Mouse (Mus musculus): ENCODE data around the gene 2310034G01Rik. TPM values are rescaled to one million over a fixed set of nuclear protein-coding genes. Genes with fewer than 3 reads are reported as not detected.
A peak's percentile ranks its signal among the peaks of the same experiment; 100 is the strongest.

The 2310034G01Rik gene
- polyA plus RNA-seq, 1 experiment from 2014 or later = 0.46 TPM

- H3K9me3 ChIP-seq (replicated peaks) = no peaks in the 10 kb centered on the region
- ATAC-seq (ENCODE audit: insufficient read depth) = no peak
- peaks cover 62% of the 10 kb centered on the region for H3K27me3 ChIP-seq
- H3K4me1 ChIP-seq (replicated peaks) = peaks cover 39% of the 10 kb centered on the region
- H3K9ac ChIP-seq = peak overlapping the region; percentile 74
- H3K36me3 ChIP-seq (replicated peaks) = peaks cover 20% of the 10 kb centered on the region
- peak overlapping the region; percentile 83 for H3K4me3 ChIP-seq (replicated peaks)
- 21% methylated on average over 14 of the region's 14 CpGs for WGBS (ENCODE audit: insufficient replicate concordance)
- peak overlapping the region; percentile 100 for H3K4me2 ChIP-seq
- peak overlapping the region; percentile 91 for H3K27ac ChIP-seq (replicated peaks)
These were observed 22.5 kb downstream of the 2310034G01Rik start for GRCm38 (mm10) chr19:46327531-46328064.

DNA sequence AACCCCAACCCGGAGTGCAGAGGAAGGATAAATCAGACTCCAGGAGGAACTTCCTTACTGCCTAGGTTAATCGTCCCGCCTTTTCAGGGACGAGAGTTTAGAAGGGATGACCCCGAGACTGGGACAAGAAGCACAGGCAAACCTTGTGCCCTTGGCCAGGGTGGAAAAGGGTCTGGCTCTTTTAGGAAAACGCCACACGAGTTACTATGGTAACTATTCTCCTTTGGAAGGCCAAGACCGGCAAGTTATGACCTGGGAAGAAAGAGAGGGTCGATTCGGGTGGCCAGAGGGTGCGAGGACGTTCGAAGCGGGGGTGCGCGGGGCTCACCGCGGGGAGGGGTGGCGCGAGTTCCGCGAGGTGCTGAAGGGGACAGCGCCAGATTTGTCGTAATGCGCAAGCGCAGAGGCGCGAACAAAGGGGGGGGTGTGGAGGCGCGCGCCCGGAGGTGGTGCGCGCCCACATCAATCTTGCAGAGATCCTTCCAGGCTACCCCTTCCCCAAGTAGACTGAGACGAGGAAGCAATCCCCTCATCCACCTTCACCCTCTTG is 23.3 kb downstream of the 2310034G01Rik start, which contains the start of gene Psd:
Gene Psd, minus strand, starts transcription at position 401 of the 550 bp plus-strand sequence.
- Histone ChIP-seq H3K9ac (peak within 1 kb of the TSS; percentile 74), H3K27me3 (peaks cover 70% of the 10 kb centered on the region), H3K4me1 (replicated peaks) (peaks cover 39% of the 10 kb centered on the region), H3K36me3 (replicated peaks) (peaks cover 18% of the 10 kb centered on the region), H3K9me3 (replicated peaks) (no peaks in the 10 kb centered on the region), H3K27ac (replicated peaks) (peak within 1 kb of the TSS; percentile 91), H3K4me2 (peak within 1 kb of the TSS; percentile 100), H3K4me3 (replicated peaks) (peak within 1 kb of the TSS; percentile 83)
- under 1% methylated on average over 35 of the region's 35 CpGs for WGBS (ENCODE audit: insufficient replicate concordance)
- ATAC-seq (ENCODE audit: insufficient read depth) = no peak

GRCm38 (mm10) chr19:46326019-46326755 is 23.9 kb downstream of the 2310034G01Rik start:
- Histone ChIP-seq H3K4me2 (no peak overlapping the region), H3K27ac (replicated peaks) (no peak overlapping the region), H3K4me3 (replicated peaks) (0 out of 2 replicates have a peak overlapping the region, but pooled peaks have one; percentile 83), H3K4me1 (replicated peaks) (peaks cover 39% of the 10 kb centered on the region), H3K36me3 (replicated peaks) (peaks cover 12% of the 10 kb centered on the region), H3K27me3 (peaks cover 76% of the 10 kb centered on the region), H3K9me3 (replicated peaks) (no peaks in the 10 kb centered on the region), H3K9ac (no peak overlapping the region)
- ATAC-seq (ENCODE audit: insufficient read depth) = no peak
- 7% methylated on average over 29 of the region's 29 CpGs for WGBS (ENCODE audit: insufficient replicate concordance)

DNA sequence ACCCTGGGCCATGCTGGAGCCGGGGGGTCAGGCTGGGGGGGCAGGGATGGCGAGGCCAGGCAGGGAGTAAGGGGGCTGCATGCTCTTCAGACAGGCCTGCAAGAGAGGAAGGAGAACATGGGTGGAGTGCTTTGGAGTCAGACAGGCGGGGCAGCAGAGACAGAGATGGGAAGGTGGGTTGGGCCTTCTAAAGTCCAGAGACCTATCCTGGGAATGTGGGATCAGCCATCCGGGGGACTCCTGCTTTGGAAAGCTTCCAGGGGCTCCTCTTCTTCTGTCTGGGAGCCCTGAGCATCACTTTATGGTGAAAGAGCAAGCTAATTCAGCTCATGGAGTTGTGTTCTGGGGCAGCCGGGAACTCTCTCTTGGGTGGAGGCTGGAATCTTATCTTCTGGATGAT is 25.2 kb downstream of the 2310034G01Rik start:
- no peaks in the 10 kb centered on the region for H3K36me3 ChIP-seq (replicated peaks)
- H3K4me1 ChIP-seq (replicated peaks) = peaks cover 34% of the 10 kb centered on the region
- peaks cover 86% of the 10 kb centered on the region for H3K27me3 ChIP-seq
- no peak for ATAC-seq (ENCODE audit: insufficient read depth)
- no peak overlapping the region for H3K27ac ChIP-seq (replicated peaks)
- no peaks in the 10 kb centered on the region for H3K9me3 ChIP-seq (replicated peaks)
- no peak overlapping the region for H3K4me2 ChIP-seq
- WGBS (ENCODE audit: insufficient replicate concordance) = 34% methylated on average over 5 of the region's 5 CpGs
- no peak overlapping the region for H3K9ac ChIP-seq
- no peak overlapping the region for H3K4me3 ChIP-seq (replicated peaks)

DNA sequence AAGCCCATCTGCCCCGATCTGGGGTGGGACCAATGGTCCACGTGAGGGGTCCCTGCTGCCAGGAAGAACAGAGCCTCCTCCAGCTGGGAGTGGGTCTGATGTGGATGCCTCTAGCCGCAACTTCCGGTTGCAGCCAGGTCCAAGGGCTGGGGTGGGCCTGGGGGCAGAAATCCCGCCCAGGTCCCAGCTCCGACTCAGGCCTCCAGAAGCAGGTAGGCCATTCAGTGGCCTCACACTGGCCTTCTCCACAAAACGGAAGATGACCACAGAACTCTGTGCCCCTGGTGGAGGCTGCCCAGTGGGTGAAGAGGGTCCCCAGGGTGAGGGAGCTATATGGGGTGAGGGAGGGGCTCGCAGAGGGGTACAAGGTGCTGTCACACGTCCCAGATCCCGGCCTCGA is 25.7 kb downstream of the 2310034G01Rik start:
- Histone ChIP-seq H3K9ac (no peak overlapping the region), H3K4me3 (replicated peaks) (no peak overlapping the region), H3K27me3 (peaks cover 92% of the 10 kb centered on the region), H3K27ac (replicated peaks) (no peak overlapping the region), H3K36me3 (replicated peaks) (no peaks in the 10 kb centered on the region), H3K4me1 (replicated peaks) (peaks cover 29% of the 10 kb centered on the region), H3K9me3 (replicated peaks) (no peaks in the 10 kb centered on the region), H3K4me2 (no peak overlapping the region)
- no peak for ATAC-seq (ENCODE audit: insufficient read depth)
- WGBS (ENCODE audit: insufficient replicate concordance) = 41% methylated on average over 11 of the region's 11 CpGs

DNA sequence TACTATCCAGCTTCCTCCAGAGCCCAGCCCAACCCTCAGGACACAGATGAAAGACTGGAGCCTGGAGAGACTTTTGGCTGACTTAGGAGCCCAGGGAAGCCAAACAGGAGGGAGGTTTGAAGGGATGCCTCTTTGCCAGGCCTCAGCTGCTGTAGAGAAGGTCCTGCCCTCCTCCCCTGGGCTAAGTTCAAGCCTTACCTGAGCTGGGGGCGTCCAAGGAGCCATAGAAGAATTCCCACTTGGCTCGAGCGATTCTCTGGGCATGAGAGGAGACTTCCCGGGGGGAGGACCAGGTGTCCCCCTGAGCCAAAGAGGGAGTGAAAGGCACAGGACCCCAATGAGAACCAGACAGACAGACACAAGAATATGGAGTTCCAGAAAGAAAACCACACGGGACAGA is 26.4 kb downstream of the 2310034G01Rik start:
- Histone ChIP-seq H3K4me1 (replicated peaks) (peaks cover 29% of the 10 kb centered on the region), H3K27me3 (peaks cover 93% of the 10 kb centered on the region), H3K4me3 (replicated peaks) (no peak overlapping the region), H3K9me3 (replicated peaks) (no peaks in the 10 kb centered on the region), H3K9ac (no peak overlapping the region), H3K36me3 (replicated peaks) (no peaks in the 10 kb centered on the region), H3K27ac (replicated peaks) (no peak overlapping the region), H3K4me2 (no peak overlapping the region)
- whole genome bisulfite sequencing (ENCODE audit: insufficient replicate concordance) = 46% methylated on average over 5 of the region's 5 CpGs
- ATAC-seq (ENCODE audit: insufficient read depth) = no peak

GRCm38 (mm10) chr19:46322996-46323572 is 27.0 kb downstream of the 2310034G01Rik start:
- H3K27ac ChIP-seq (replicated peaks) = no peak overlapping the region
- ATAC-seq (ENCODE audit: insufficient read depth) = no peak
- WGBS (ENCODE audit: insufficient replicate concordance) = 56% methylated on average over 13 of the region's 13 CpGs
- no peak overlapping the region for H3K4me3 ChIP-seq (replicated peaks)
- H3K4me2 ChIP-seq = no peak overlapping the region
- H3K36me3 ChIP-seq (replicated peaks) = no peaks in the 10 kb centered on the region
- peaks cover 98% of the 10 kb centered on the region for H3K27me3 ChIP-seq
- peaks cover 30% of the 10 kb centered on the region for H3K4me1 ChIP-seq (replicated peaks)
- H3K9ac ChIP-seq = no peak overlapping the region
- H3K9me3 ChIP-seq (replicated peaks) = no peaks in the 10 kb centered on the region

DNA sequence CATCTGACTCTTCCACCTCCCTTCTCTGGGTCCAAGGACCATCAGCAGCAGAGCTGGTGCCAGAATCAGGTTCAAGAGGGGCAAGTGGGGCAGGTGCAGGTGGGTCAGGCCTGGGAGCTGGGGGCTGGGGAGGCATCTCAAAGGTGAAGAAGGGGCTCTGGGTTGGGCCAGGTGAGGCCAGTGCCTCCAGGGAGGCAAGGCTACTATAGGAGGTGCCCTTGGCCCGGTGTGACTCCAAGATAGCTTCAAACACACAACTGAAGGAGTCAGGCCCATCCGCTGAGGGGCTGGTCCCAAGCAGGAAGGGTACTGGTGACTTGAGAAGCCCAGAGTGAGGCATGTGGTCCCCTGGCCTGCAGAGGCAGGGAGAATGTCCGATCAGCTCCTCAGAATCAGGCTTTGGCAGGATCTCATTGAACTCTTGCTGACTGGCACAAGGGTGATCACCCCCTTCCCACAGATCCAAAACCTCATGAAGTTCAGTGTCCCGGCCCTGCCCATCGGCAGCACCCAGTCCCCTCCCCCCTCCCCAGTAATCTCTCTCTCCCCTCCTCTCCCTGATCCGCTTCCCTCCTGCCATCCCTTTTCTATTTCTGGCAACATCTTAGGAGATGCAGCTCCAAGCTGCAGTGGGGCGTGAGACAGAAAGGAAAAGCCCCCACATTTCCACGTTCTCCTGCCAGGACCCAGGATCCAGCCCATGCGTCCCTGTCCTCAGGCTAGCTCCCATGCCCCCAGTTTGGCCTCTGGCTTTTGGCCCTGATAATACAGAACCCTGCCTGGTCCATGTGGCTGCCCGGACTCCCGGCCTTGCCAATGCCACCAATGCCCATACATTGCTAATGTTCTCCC is 27.7 kb downstream of the 2310034G01Rik start:
- no peak for ATAC-seq (ENCODE audit: insufficient read depth)
- H3K4me3 ChIP-seq (replicated peaks) = no peak overlapping the region
- no peaks in the 10 kb centered on the region for H3K36me3 ChIP-seq (replicated peaks)
- H3K27me3 ChIP-seq = peaks cover 100% of the 10 kb centered on the region
- H3K27ac ChIP-seq (replicated peaks) = no peak overlapping the region
- H3K9me3 ChIP-seq (replicated peaks) = no peaks in the 10 kb centered on the region
- peaks cover 30% of the 10 kb centered on the region for H3K4me1 ChIP-seq (replicated peaks)
- H3K4me2 ChIP-seq = no peak overlapping the region
- WGBS (ENCODE audit: insufficient replicate concordance) = 37% methylated on average over 11 of the region's 11 CpGs
- H3K9ac ChIP-seq = no peak overlapping the region

- WGBS (ENCODE audit: insufficient replicate concordance) = 21% methylated on average over 6 of the region's 6 CpGs
These were observed 28.8 kb downstream of the 2310034G01Rik start for GRCm38 (mm10) chr19:46321101-46321943.

More at GRCm38 (mm10) chr19:46321101-46321943, 28.8 kb downstream of the 2310034G01Rik start:
- H3K4me1 ChIP-seq (replicated peaks) = peaks cover 30% of the 10 kb centered on the region
- H3K4me3 ChIP-seq (replicated peaks) = no peak overlapping the region
- no peak overlapping the region for H3K27ac ChIP-seq (replicated peaks)
- H3K27me3 ChIP-seq = peaks cover 100% of the 10 kb centered on the region
- H3K9me3 ChIP-seq (replicated peaks) = no peaks in the 10 kb centered on the region
- H3K4me2 ChIP-seq = no peak overlapping the region
- no peak for ATAC-seq (ENCODE audit: insufficient read depth)
- no peak overlapping the region for H3K9ac ChIP-seq
- no peaks in the 10 kb centered on the region for H3K36me3 ChIP-seq (replicated peaks)
